Mouse (Mus musculus): ENCODE measurements at regions not wholly inside any gene's neighbourhood (a gene's known extent, or its start where the extent isn't known, plus 50 kb on each side); places are given as distances from the start of the nearest gene placed in this dataset.
A peak's percentile ranks its signal among the peaks of the same experiment; 100 is the strongest.

DNA sequence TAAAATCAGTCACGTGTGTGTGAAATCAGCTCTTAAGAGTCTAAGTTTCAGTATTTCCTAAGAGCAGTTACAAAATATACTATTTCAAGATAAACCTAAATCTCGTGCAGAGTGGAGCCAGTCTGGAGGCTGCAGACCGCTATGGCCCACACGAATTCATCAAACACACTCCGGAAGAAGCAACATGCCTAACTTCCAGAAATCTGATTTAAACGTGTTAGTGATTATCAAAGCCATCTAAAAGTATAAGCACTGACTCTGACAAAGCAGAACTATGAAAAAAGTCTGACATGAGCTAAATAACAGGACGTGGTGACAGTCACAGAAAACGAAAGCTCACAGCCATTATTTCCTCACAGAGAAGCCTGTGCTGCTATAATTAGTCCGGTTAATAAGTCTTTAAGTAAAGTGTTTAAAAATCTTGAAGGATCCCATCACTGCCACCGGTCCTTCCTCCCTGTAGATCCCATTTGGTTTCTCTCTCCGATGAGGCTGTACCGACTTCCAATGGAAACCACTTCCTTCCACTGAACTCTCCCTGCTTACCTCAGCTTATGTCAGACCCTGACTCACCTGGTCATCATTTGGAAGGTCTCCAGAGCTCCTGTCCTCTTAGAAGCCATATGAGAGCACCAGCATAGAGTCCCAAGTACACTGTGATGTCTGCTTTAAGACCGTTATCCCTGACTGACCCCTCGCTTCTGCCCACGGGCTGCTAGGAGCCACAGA, 189.0 kb upstream of the Mkln1 start:
- H3K4me1 ChIP-seq (ENCODE audit: control insufficient read depth, insufficient read depth, low read length): no peaks in the 10 kb centered on the region
- no peak overlapping the region for H3K4me2 ChIP-seq (replicated peaks; ENCODE audit: low read depth, low read length)
- H3K27ac ChIP-seq (ENCODE audit: low read depth, low read length): no peak overlapping the region
- no peaks in the 10 kb centered on the region for H3K36me3 ChIP-seq (ENCODE audit: control insufficient read depth, insufficient read depth, low read length)
- H3K9ac ChIP-seq (ENCODE audit: low read depth, low read length): no peak overlapping the region
- no peak for ATAC-seq (ENCODE audit: low FRiP score, low TSS enrichment)
- no peak overlapping the region for H3K4me3 ChIP-seq (ENCODE audit: low read length)
- 79% methylated on average over 15 of the region's 15 CpGs for WGBS
- H3K27me3 ChIP-seq (ENCODE audit: control insufficient read depth, insufficient read depth, low read length): no peaks in the 10 kb centered on the region
- H3K9me3 ChIP-seq (ENCODE audit: control insufficient read depth, low read length): no peaks in the 10 kb centered on the region

DNA sequence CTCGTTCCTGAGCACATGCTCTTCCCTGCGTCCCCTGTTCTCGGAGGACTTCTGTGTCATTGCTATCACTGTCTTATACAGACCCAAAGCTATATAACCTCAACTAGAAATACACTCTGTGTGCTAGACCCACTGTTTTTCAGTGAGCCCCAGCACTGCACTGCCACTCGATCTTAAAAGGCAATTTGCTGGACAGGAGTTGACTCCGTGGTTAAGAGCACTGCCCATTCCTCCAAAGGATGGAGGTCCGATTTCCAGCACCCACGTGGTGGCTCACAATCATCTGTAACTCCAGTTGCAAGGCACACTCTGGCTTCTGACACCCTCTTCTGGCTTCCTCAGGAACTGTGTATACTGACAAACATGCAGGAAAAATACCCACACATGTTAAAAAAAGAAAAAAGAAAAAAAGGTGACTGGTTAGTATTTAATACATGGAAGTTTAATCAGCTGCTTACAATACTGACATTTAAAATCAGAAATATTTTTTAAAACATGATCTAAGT, 188.3 kb upstream of the Mkln1 start:
- Histone ChIP-seq H3K4me3 (ENCODE audit: low read length) (no peak overlapping the region), H3K9ac (ENCODE audit: low read depth, low read length) (no peak overlapping the region), H3K4me1 (ENCODE audit: control insufficient read depth, insufficient read depth, low read length) (no peaks in the 10 kb centered on the region), H3K4me2 (replicated peaks; ENCODE audit: low read depth, low read length) (no peak overlapping the region), H3K27me3 (ENCODE audit: control insufficient read depth, insufficient read depth, low read length) (peaks cover 2% of the 10 kb centered on the region; the same call in 1 of the 2 replicates), H3K9me3 (ENCODE audit: control insufficient read depth, low read length) (no peaks in the 10 kb centered on the region), H3K36me3 (ENCODE audit: control insufficient read depth, insufficient read depth, low read length) (no peaks in the 10 kb centered on the region), H3K27ac (ENCODE audit: low read depth, low read length) (no peak overlapping the region)
- ATAC-seq (ENCODE audit: low FRiP score, low TSS enrichment): no peak
- WGBS: 79% methylated on average over 7 of the region's 7 CpGs

DNA sequence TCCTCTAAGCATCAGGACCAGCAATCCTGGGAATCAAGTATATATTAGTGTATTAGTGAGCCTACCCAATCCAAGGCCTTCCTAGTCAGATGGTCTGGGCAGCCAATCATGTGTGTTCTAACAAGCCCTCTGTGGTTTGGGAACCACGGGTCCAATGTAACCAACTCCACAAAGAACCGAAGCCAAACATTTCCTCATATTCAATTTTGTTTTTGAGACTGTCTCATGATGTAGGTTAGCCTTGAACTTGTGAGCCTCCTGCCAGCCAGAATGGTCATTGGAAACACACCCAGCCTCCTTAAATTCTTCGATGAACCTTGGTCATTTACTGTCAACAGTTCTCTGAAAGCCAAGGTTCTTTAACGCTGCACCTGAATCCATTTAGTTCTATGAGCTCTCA, 187.4 kb upstream of the Mkln1 start:
- peaks cover 11% of the 10 kb centered on the region for H3K27me3 ChIP-seq (ENCODE audit: control insufficient read depth, insufficient read depth, low read length)
- H3K4me3 ChIP-seq (ENCODE audit: low read length): no peak overlapping the region
- H3K4me2 ChIP-seq (replicated peaks; ENCODE audit: low read depth, low read length): no peak overlapping the region
- no peak overlapping the region for H3K27ac ChIP-seq (ENCODE audit: low read depth, low read length)
- no peaks in the 10 kb centered on the region for H3K4me1 ChIP-seq (ENCODE audit: control insufficient read depth, insufficient read depth, low read length)
- no peaks in the 10 kb centered on the region for H3K36me3 ChIP-seq (ENCODE audit: control insufficient read depth, insufficient read depth, low read length)
- 90% methylated on average over 4 of the region's 4 CpGs for WGBS
- no peaks in the 10 kb centered on the region for H3K9me3 ChIP-seq (ENCODE audit: control insufficient read depth, low read length)
- H3K9ac ChIP-seq (ENCODE audit: low read depth, low read length): no peak overlapping the region
- no peak for ATAC-seq (ENCODE audit: low FRiP score, low TSS enrichment)

DNA sequence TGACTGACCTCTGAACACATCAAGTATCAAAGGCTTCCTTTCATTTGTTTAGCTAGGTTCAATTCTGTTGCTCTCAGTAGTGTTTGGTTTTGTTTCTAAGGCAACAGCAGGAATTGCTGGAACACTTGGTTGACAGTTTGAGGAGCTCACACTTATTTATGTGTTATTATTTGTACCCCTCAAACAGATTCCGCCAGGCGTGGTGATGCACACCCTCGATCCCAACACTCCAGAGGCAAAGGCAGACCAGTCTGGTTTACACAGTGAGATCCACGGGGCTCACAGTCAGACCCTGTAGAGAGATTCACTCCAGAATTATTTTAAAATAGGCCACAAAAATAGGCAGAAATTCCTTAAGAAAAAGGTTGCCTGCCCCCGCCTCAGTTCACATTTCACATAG, 186.9 kb upstream of the Mkln1 start:
- 62% methylated on average over 5 of the region's 5 CpGs for WGBS
- H3K9me3 ChIP-seq (ENCODE audit: control insufficient read depth, low read length): no peaks in the 10 kb centered on the region
- no peak for ATAC-seq (ENCODE audit: low FRiP score, low TSS enrichment)

DNA sequence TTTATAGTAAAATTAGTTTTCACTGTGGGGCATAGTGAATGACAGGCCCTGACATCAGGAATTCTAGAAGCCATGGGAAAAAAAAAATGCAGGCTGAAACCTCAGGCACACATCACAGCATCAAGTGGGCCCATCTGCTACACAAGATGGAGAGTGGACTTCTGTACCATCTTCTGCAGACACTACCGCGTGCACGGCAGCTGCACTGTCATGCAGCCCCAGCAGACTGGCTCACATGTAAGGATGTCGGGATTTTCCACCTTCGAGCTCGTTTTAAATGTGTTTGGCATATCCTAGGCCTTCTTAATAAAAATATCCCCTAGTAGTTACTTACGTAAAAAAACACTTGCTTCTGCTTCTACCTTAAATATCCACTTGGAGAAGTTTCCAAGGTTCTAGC, 186.5 kb upstream of the Mkln1 start:
- WGBS: 87% methylated on average over 7 of the region's 7 CpGs
- Histone ChIP-seq H3K4me2 (replicated peaks; ENCODE audit: low read depth, low read length) (no peak overlapping the region), H3K4me3 (ENCODE audit: low read length) (no peak overlapping the region), H3K27ac (ENCODE audit: low read depth, low read length) (no peak overlapping the region), H3K4me1 (ENCODE audit: control insufficient read depth, insufficient read depth, low read length) (peaks cover 3% of the 10 kb centered on the region), H3K9me3 (ENCODE audit: control insufficient read depth, low read length) (no peaks in the 10 kb centered on the region), H3K27me3 (ENCODE audit: control insufficient read depth, insufficient read depth, low read length) (peaks cover 21% of the 10 kb centered on the region), H3K36me3 (ENCODE audit: control insufficient read depth, insufficient read depth, low read length) (no peaks in the 10 kb centered on the region), H3K9ac (ENCODE audit: low read depth, low read length) (no peak overlapping the region)
- no peak for ATAC-seq (ENCODE audit: low FRiP score, low TSS enrichment)

More for the DNA sequence above, 186.9 kb upstream of the Mkln1 start:
- Histone ChIP-seq H3K36me3 (ENCODE audit: control insufficient read depth, insufficient read depth, low read length) (no peaks in the 10 kb centered on the region), H3K4me3 (ENCODE audit: low read length) (no peak overlapping the region), H3K4me2 (replicated peaks; ENCODE audit: low read depth, low read length) (no peak overlapping the region), H3K4me1 (ENCODE audit: control insufficient read depth, insufficient read depth, low read length) (no peaks in the 10 kb centered on the region), H3K9ac (ENCODE audit: low read depth, low read length) (no peak overlapping the region), H3K27ac (ENCODE audit: low read depth, low read length) (no peak overlapping the region), H3K27me3 (ENCODE audit: control insufficient read depth, insufficient read depth, low read length) (peaks cover 16% of the 10 kb centered on the region)

DNA sequence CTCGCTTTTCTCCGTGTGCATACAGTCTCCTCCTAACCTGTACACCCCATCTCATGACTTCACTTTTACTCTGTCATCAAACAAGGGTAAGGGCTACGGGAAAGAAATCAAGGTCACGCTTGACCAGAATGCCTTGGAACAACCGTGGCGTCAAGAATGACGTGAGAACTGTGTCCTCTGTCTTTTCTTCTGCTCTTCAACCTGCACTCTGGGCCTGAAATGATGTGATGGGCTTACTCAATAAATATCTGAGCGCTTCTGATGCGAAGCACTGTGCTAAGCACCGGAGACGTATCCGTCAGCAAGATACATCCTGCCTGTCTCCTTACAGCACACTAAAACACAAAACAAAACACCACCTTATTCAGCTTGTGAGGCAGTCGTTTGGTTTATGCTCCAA, 185.8 kb upstream of the Mkln1 start:
- H3K9me3 ChIP-seq (ENCODE audit: control insufficient read depth, low read length): no peaks in the 10 kb centered on the region
- peaks cover 25% of the 10 kb centered on the region for H3K27me3 ChIP-seq (ENCODE audit: control insufficient read depth, insufficient read depth, low read length)
- ATAC-seq (ENCODE audit: low FRiP score, low TSS enrichment): no peak
- 75% methylated on average over 13 of the region's 13 CpGs for WGBS
- H3K4me1 ChIP-seq (ENCODE audit: control insufficient read depth, insufficient read depth, low read length): peaks cover 6% of the 10 kb centered on the region
- no peak overlapping the region for H3K9ac ChIP-seq (ENCODE audit: low read depth, low read length)
- H3K4me2 ChIP-seq (replicated peaks; ENCODE audit: low read depth, low read length): no peak overlapping the region
- no peaks in the 10 kb centered on the region for H3K36me3 ChIP-seq (ENCODE audit: control insufficient read depth, insufficient read depth, low read length)
- no peak overlapping the region for H3K27ac ChIP-seq (ENCODE audit: low read depth, low read length)
- H3K4me3 ChIP-seq (ENCODE audit: low read length): no peak overlapping the region

DNA sequence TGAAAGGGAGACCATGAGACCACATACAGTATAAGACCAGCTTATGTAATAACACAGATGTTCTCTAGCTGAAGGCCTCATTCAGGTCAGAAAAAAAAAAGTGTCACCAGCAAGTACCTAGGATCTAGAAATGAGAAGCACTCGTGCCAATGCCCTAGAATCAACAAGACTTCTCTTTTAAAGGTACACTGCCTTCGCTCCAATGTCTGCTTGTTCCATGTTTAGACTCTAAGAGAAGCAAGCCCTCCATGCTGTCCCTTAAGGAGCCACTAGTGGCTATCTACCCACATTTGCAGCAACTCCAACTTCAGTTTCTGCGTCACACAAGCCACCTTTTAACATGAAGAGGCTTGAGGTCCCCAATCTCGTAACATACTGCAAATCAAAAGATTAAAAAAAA, 185.4 kb upstream of the Mkln1 start:
- no peak overlapping the region for H3K4me3 ChIP-seq (ENCODE audit: low read length)
- H3K4me2 ChIP-seq (replicated peaks; ENCODE audit: low read depth, low read length): no peak overlapping the region
- no peak overlapping the region for H3K27ac ChIP-seq (ENCODE audit: low read depth, low read length)
- no peak overlapping the region for H3K9ac ChIP-seq (ENCODE audit: low read depth, low read length)
- H3K27me3 ChIP-seq (ENCODE audit: control insufficient read depth, insufficient read depth, low read length): peaks cover 30% of the 10 kb centered on the region
- H3K9me3 ChIP-seq (ENCODE audit: control insufficient read depth, low read length): no peaks in the 10 kb centered on the region
- H3K36me3 ChIP-seq (ENCODE audit: control insufficient read depth, insufficient read depth, low read length): no peaks in the 10 kb centered on the region
- 76% methylated on average over 4 of the region's 4 CpGs for WGBS
- ATAC-seq (ENCODE audit: low FRiP score, low TSS enrichment): no peak
- H3K4me1 ChIP-seq (ENCODE audit: control insufficient read depth, insufficient read depth, low read length): peaks cover 10% of the 10 kb centered on the region

DNA sequence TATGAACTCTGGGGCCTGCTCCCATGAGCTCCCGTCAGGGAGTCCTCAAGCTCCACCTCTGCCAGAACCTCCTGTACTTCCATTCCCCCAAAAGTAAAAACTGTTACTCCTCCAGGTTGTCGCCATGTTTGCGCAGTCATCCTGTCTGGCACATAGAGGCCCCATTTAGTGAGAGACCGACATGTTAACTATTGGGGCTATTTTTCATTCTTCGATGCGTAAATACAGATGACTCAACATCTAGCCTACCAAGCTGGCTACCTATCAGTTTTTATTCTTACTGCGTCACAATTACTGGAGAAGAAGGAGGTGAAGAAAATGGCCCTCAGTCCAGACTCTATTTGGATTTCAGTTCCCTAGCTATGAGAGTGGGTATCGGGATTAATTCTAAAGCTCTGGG, 182.9 kb upstream of the Mkln1 start:
- Histone ChIP-seq H3K27me3 (ENCODE audit: control insufficient read depth, insufficient read depth, low read length) (peaks cover 55% of the 10 kb centered on the region), H3K4me1 (ENCODE audit: control insufficient read depth, insufficient read depth, low read length) (peaks cover 15% of the 10 kb centered on the region), H3K36me3 (ENCODE audit: control insufficient read depth, insufficient read depth, low read length) (no peaks in the 10 kb centered on the region), H3K4me3 (ENCODE audit: low read length) (peak overlapping the region; percentile 71), H3K9ac (ENCODE audit: low read depth, low read length) (no peak overlapping the region), H3K4me2 (replicated peaks; ENCODE audit: low read depth, low read length) (peak overlapping the region; percentile 100), H3K27ac (ENCODE audit: low read depth, low read length) (no peak overlapping the region), H3K9me3 (ENCODE audit: control insufficient read depth, low read length) (no peaks in the 10 kb centered on the region)
- ATAC-seq (ENCODE audit: low FRiP score, low TSS enrichment): no peak
- 69% methylated on average over 8 of the region's 8 CpGs for WGBS

DNA sequence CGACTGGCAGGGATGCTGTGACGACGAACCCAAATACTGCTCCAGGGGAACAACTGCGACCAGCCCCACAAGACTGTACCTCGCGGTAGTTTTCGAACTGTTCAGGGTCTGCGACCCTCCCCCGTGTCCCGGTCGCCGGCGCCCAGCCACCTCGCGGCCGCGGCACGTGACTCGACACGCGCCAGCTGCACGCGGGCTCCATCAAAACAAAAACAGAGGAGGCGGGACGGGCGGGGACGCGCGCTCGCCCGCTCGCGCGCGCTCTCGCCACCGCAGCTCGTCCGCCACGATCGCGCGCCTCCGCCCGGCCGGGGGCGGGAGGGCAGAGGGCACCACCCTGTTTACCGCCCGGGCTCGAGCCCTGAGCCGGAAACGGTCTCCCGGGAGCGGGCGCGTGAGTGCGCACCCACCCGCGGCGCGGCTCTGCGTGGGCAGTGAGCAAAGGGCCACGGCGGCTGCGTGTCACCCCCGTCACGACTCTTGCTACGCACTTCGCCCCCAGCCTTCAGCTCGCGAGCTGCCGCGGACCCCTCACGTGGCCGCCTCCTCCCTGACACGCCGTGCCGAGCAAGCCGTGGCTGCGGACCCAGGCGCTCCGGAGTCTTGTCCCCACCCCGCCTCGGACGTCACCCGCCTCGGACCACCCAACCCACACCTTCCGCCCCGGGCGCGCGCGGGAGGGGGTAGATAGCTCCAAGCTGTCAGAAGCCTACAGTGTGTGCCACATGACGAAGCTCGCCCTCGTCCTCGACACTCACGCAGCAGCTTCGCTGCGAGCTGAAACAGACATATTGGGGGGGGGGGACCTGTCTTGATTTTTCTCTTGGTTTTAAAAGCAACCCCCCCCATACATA, 182.1 kb upstream of the Mkln1 start:
- no peaks in the 10 kb centered on the region for H3K36me3 ChIP-seq (ENCODE audit: control insufficient read depth, insufficient read depth, low read length)
- H3K9me3 ChIP-seq (ENCODE audit: control insufficient read depth, low read length): no peaks in the 10 kb centered on the region
- H3K27ac ChIP-seq (ENCODE audit: low read depth, low read length): no peak overlapping the region
- peak overlapping the region; percentile 71 for H3K4me3 ChIP-seq (ENCODE audit: low read length)
- H3K4me1 ChIP-seq (ENCODE audit: control insufficient read depth, insufficient read depth, low read length): peaks cover 15% of the 10 kb centered on the region
- ATAC-seq (ENCODE audit: low FRiP score, low TSS enrichment): peak; percentile 51
- H3K9ac ChIP-seq (ENCODE audit: low read depth, low read length): peak overlapping the region; percentile 45
- H3K4me2 ChIP-seq (replicated peaks; ENCODE audit: low read depth, low read length): peak overlapping the region; percentile 100
- H3K27me3 ChIP-seq (ENCODE audit: control insufficient read depth, insufficient read depth, low read length): peaks cover 62% of the 10 kb centered on the region
- under 1% methylated on average over 81 of the region's 100 CpGs for WGBS
